In the genomic region with DNA sequence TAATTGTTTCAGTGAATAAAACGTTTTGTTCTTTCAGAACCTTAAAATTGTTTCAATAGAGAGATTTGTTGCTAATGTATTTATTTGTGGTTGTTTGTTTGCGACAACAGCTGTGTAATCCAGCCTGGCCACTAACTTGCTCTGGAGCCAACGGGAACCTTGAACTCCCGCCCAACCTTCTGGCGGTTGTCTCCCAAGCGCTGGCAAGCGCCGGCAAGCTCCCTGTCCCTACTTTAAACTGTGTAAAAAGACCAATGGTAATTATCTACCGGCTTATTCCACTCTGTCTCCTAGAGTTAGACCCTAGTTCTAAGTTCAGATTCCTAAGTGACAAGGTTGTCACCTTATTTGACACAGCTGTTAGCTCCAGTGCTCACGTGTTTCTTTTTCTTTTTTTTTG, we compare ENCODE assay signal across 15 mouse cellular contexts. TPM values are rescaled to one million over a fixed set of nuclear protein-coding genes. Genes with fewer than 3 reads are reported as not detected.
DNase-seq lines count a peak whose midpoint lies in the region; ATAC-seq and TF ChIP-seq lines count a peak whose summit lies in the region.
"Had no signal": no experiment of that assay in that cellular context is flagged by ENCODE, and none has a peak within 500 bp of the region (broad histone marks: within the 10 kb centered on the region; RNA-seq: fewer than 3 reads in every experiment).

No protein-coding gene starts in this region.

- H3K4me2 ChIP-seq in lung, postnatal 0 days (replicated peaks; ENCODE audit: low read depth, low read length) = no peak overlapping the region
- no peak overlapping the region for H3K4me2 ChIP-seq in midbrain, embryonic 13.5 days (replicated peaks)
- H3K4me2 ChIP-seq: neural tube, embryonic 13.5 days had no signal

- no peaks in the 10 kb centered on the region for H3K27me3 ChIP-seq in lung, postnatal 0 days (replicated peaks; ENCODE audit: insufficient read depth, low read length)
- H3K27me3 ChIP-seq in midbrain, embryonic 13.5 days = no peaks in the 10 kb centered on the region
- H3K27me3 ChIP-seq: neural tube, embryonic 13.5 days; Patski had no signal

- H3K9ac ChIP-seq in lung, postnatal 0 days (replicated peaks; ENCODE audit: low read depth) = no peak overlapping the region
- H3K9ac ChIP-seq in midbrain, embryonic 13.5 days (replicated peaks) = no peak overlapping the region
- H3K9ac ChIP-seq: neural tube, embryonic 13.5 days had no signal

- peak; percentile 48 for ATAC-seq in lung, postnatal 0 days
- ATAC-seq in midbrain, embryonic 13.5 days = no peak
- ATAC-seq: forebrain, embryonic 14.5 days; Patski had no signal

- 66% methylated on average over 10 of the region's 10 CpGs for WGBS in lung, postnatal 0 days
- 87% methylated on average over 10 of the region's 10 CpGs for WGBS in midbrain, embryonic 13.5 days

- DNase-seq in kidney, adult 11 months = peak; percentile 36
- no peak for DNase-seq in kidney, adult 18-20 months
- DNase-seq in adrenal gland, postnatal 36 days = peak; percentile 53 to 72
- peak; percentile 64 for DNase-seq in gastrocnemius, adult 18-20 months (ENCODE audit: low spot score)
- peak; percentile 57 for DNase-seq in lung, postnatal 0 days (ENCODE audit: low spot score)
- DNase-seq in Muller cell, postnatal 12 days (ENCODE audit: inconsistent ontology term) = no peak
- no peak for DNase-seq in left cerebral cortex, adult 9 months (ENCODE audit: low spot score in 2 of 2)
- DNase-seq: liver had no signal

- H3K27ac ChIP-seq in lung, postnatal 0 days (ENCODE audit: low read length) = no peak overlapping the region
- H3K27ac ChIP-seq in midbrain, embryonic 13.5 days = no peak overlapping the region
- H3K27ac ChIP-seq: hindbrain, embryonic 10.5 days; midbrain, embryonic 10.5 days; neural tube, embryonic 13.5 days had no signal

- no peaks in the 10 kb centered on the region for H3K4me1 ChIP-seq in lung, postnatal 0 days (ENCODE audit: insufficient read depth, low read depth, low read length)
- H3K4me1 ChIP-seq in midbrain, embryonic 13.5 days (replicated peaks) = no peaks in the 10 kb centered on the region
- H3K4me1 ChIP-seq: hindbrain, embryonic 10.5 days; neural tube, embryonic 13.5 days had no signal

- H3K36me3 ChIP-seq in lung, postnatal 0 days (ENCODE audit: insufficient read depth, low read length) = no peaks in the 10 kb centered on the region
- no peaks in the 10 kb centered on the region for H3K36me3 ChIP-seq in midbrain, embryonic 13.5 days
- H3K36me3 ChIP-seq: hindbrain, embryonic 10.5 days; midbrain, embryonic 10.5 days; neural tube, embryonic 13.5 days had no signal

- H3K4me3 ChIP-seq in lung, postnatal 0 days (ENCODE audit: low read depth, low read length) = no peak overlapping the region
- no peak overlapping the region for H3K4me3 ChIP-seq in midbrain, embryonic 13.5 days (replicated peaks)
- H3K4me3 ChIP-seq: hindbrain, embryonic 10.5 days; midbrain, embryonic 10.5 days; neural tube, embryonic 13.5 days had no signal

- TF ChIP-seq EP300 in lung, postnatal 0 days (IDR thresholded peaks at IDR 0.05) = no peak

- no peak for TF ChIP-seq CTCF in lung, postnatal 0 days (IDR thresholded peaks at IDR 0.05)

- H3K9me3 ChIP-seq in lung, postnatal 0 days (ENCODE audit: low read length) = no peaks in the 10 kb centered on the region
- H3K9me3 ChIP-seq in midbrain, embryonic 13.5 days = no peaks in the 10 kb centered on the region
- H3K9me3 ChIP-seq: hindbrain, embryonic 10.5 days; midbrain, embryonic 10.5 days; neural tube, embryonic 13.5 days had no signal

RNA-seq across cellular contexts. Expression of a gene that starts 48.2 kb away (rescaled TPM):
- not detected for total RNA-seq in adrenal gland, postnatal 36 days (2021)
- under 1 TPM in 1 of 2 experiments, not detected in 1; 0.11 TPM for total RNA-seq in gastrocnemius, adult 18-20 months (2021)
- 0.81 and 1.3 TPM in 2 replicates for polyA plus RNA-seq in lung, postnatal 0 days (2015; fragmentation: Nextera tagmentation; extraction: Ambion mirVana)
- polyA plus RNA-seq in midbrain, embryonic 13.5 days (2015; fragmentation: Nextera tagmentation; extraction: Ambion mirVana) = 0.12 and 0.14 TPM in 2 replicates
- total RNA-seq: heart, adult 18-20 months had no signal
- polyA plus RNA-seq: Patski had no signal

Comparison
In these comparisons a context has a peak if more than half of its experiments do, and no peak if none do; other contexts are left out.
1. DNase-seq: peak in kidney, adult 11 months (single experiment), adrenal gland, postnatal 36 days (2 of 2), gastrocnemius, adult 18-20 months (single experiment) and lung, postnatal 0 days (single experiment); none in kidney, adult 18-20 months (single experiment), Muller cell, postnatal 12 days (single experiment) and left cerebral cortex, adult 9 months (0 of 2).